Mouse (Mus musculus): ENCODE measurements around the gene Specc1l. TPM values are rescaled to one million over a fixed set of nuclear protein-coding genes. Genes with fewer than 3 reads are reported as not detected.

Gene Specc1l
- total RNA-seq (2014; rRNA removed) = 46.1 and 64.5 TPM in 2 replicates
- 16.2 and 21.4 TPM in 2 replicates for polyA plus RNA-seq (2015; fragmentation: Nextera tagmentation; extraction: Ambion mirVana)

- WGBS = 2% methylated on average over 69 of the region's 80 CpGs
- H3K9ac ChIP-seq = peak within 1 kb of the TSS; percentile 94
- peak within 1 kb of the TSS; percentile 65 for H3K4me2 ChIP-seq (ENCODE audit: low read depth)
- peak within 1 kb of the TSS; percentile 99 for H3K27ac ChIP-seq (ENCODE audit: low read depth, low read length)
- H3K4me1 ChIP-seq (ENCODE audit: insufficient read depth) = no peaks in the 10 kb centered on the region
- H3K36me3 ChIP-seq (ENCODE audit: insufficient read depth) = no peaks in the 10 kb centered on the region
- TF ChIP-seq CTCF (IDR thresholded peaks at IDR 0.05; ENCODE audit: low read depth) = peak; percentile 25
- DNase-seq = peak; percentile 99
- peak within 1 kb of the TSS; percentile 84 for H3K4me3 ChIP-seq (ENCODE audit: low read depth, low read length)
- ATAC-seq = peak; percentile 97
- no peaks in the 10 kb centered on the region for H3K27me3 ChIP-seq (ENCODE audit: insufficient read depth, low read length)
- H3K9me3 ChIP-seq (ENCODE audit: low read length) = no peaks in the 10 kb centered on the region
Observed at GRCm38 (mm10) chr10:75211807-75212645, at the start of gene Specc1l. Gene Specc1l, plus strand, starts transcription at chr10:75212073.

DNA sequence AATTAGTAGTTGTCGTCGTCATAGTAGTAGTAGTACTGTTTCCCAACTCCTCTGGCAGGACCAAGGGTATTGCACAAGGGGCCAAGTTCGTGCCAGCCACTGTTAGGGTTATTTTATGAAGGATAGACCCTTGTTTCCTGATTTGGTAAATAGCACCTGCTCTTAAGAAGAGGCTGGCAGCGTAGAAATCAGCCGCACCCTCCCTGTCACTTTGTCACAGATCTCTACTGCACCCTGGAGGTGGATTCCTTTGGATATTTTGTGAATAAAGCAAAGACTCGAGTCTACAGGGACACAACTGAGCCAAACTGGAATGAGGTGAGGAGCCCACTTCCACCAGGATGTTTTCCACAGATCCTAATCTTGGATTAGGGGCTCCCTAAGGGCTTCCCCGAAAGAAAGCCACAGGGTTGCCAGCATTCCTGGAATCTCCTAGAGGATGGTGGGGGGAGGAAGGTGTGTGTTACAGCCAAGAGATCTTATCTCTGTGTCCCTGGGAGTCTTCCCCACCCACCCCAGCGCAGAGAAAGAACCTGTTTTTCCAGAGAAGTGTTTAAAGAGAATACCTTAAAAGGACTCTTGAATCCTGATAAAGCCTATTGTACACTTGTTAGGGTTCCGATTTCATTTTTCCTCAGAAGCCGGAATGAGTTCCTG is 45.9 kb upstream of the Specc1l start:
- H3K4me3 ChIP-seq (ENCODE audit: low read depth, low read length) = no peak overlapping the region
- no peak overlapping the region for H3K9ac ChIP-seq
- H3K27ac ChIP-seq (ENCODE audit: low read depth, low read length) = no peak overlapping the region
- H3K27me3 ChIP-seq (ENCODE audit: insufficient read depth, low read length) = no peaks in the 10 kb centered on the region
- peaks cover 78% of the 10 kb centered on the region for H3K36me3 ChIP-seq (ENCODE audit: insufficient read depth)
- TF ChIP-seq CTCF (IDR thresholded peaks at IDR 0.05; ENCODE audit: low read depth) = peak; percentile 20; the same call in 1 of the 2 replicates
- ATAC-seq (no peak), DNase-seq (peak; percentile 25)
- no peak overlapping the region for H3K4me2 ChIP-seq (ENCODE audit: low read depth)
- no peaks in the 10 kb centered on the region for H3K4me1 ChIP-seq (ENCODE audit: insufficient read depth)
- whole genome bisulfite sequencing = 72% methylated on average over 10 of the region's 10 CpGs
- H3K9me3 ChIP-seq (ENCODE audit: low read length) = no peaks in the 10 kb centered on the region

- Histone ChIP-seq H3K4me2 (ENCODE audit: low read depth) (no peak overlapping the region), H3K27me3 (ENCODE audit: insufficient read depth, low read length) (no peaks in the 10 kb centered on the region), H3K36me3 (ENCODE audit: insufficient read depth) (peaks cover 83% of the 10 kb centered on the region), H3K27ac (ENCODE audit: low read depth, low read length) (no peak overlapping the region), H3K4me3 (ENCODE audit: low read depth, low read length) (no peak overlapping the region), H3K4me1 (ENCODE audit: insufficient read depth) (no peaks in the 10 kb centered on the region), H3K9me3 (ENCODE audit: low read length) (no peaks in the 10 kb centered on the region), H3K9ac (no peak overlapping the region)
- ATAC-seq = no peak
- DNase-seq = no peak
- WGBS = 92% methylated on average over 4 of the region's 4 CpGs
- no peak for TF ChIP-seq CTCF (IDR thresholded peaks at IDR 0.05; ENCODE audit: low read depth)
Observed at GRCm38 (mm10) chr10:75166601-75167000, 45.3 kb upstream of the Specc1l start.

DNA sequence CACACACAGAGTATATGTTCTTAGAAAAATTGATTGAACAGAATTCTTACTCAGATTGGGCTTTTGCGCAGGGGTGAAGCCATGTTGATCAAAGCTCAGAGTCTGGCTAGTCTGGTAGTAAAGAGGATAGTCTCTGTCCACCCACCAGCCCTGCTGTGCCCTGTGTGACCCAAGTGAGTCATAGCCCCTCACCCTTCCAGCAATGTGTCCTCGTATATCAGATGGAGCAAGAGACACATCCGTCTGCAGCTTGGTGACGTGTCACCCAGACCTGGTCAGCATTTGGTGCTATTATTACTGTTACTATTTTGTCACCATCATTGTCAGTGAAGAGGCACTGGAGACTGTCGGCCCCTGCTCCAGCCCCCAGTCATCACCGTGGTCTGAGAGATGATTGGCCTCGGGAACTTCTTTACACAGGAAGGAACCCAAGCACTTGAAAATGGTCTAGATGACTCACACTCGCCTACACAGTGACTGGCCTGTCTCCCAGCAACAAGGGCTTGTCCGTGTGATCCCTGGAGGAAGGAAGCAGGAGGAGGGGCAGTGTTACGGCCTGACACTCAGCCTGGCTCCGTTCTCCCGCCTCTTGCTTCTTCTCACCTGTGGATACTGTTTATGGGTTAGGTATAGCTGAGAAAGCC is 41.5 kb upstream of the Specc1l start:
- 82% methylated on average over 12 of the region's 12 CpGs for WGBS
- Histone ChIP-seq H3K9ac (no peak overlapping the region), H3K4me2 (ENCODE audit: low read depth) (no peak overlapping the region), H3K9me3 (ENCODE audit: low read length) (no peaks in the 10 kb centered on the region), H3K4me3 (ENCODE audit: low read depth, low read length) (no peak overlapping the region), H3K36me3 (ENCODE audit: insufficient read depth) (peaks cover 75% of the 10 kb centered on the region), H3K27ac (ENCODE audit: low read depth, low read length) (no peak overlapping the region), H3K4me1 (ENCODE audit: insufficient read depth) (no peaks in the 10 kb centered on the region), H3K27me3 (ENCODE audit: insufficient read depth, low read length) (no peaks in the 10 kb centered on the region)
- DNase-seq = no peak
- ATAC-seq = no peak
- TF ChIP-seq CTCF (IDR thresholded peaks at IDR 0.05; ENCODE audit: low read depth) = no peak

DNA sequence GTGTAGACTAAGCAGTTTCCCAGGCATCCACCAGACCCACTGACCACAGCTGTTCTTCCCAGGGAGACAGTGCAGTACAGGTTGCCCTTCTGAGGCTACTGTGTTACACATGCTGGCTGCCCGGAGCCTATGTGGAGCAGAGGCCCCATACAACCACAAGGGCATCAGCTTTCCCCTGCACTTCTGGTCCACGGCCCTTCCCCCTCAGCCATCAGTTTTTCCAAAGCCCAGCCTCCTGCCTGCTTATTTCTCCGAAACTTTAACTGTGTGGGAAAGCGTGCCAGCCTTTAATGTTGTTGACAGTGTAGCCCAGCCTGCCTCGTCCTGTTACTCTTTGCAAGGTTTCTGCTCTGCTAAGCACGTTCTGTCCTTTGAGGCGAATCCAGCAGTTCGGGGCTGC is 38.8 kb upstream of the Specc1l start:
- H3K9ac ChIP-seq = no peak overlapping the region
- peaks cover 83% of the 10 kb centered on the region for H3K36me3 ChIP-seq (ENCODE audit: insufficient read depth)
- TF ChIP-seq CTCF (IDR thresholded peaks at IDR 0.05; ENCODE audit: low read depth) = no peak
- H3K27me3 ChIP-seq (ENCODE audit: insufficient read depth, low read length) = no peaks in the 10 kb centered on the region
- WGBS = 77% methylated on average over 8 of the region's 8 CpGs
- H3K4me2 ChIP-seq (ENCODE audit: low read depth) = no peak overlapping the region
- ATAC-seq (no peak), DNase-seq (no peak)
- no peak overlapping the region for H3K27ac ChIP-seq (ENCODE audit: low read depth, low read length)
- H3K9me3 ChIP-seq (ENCODE audit: low read length) = no peaks in the 10 kb centered on the region
- no peak overlapping the region for H3K4me3 ChIP-seq (ENCODE audit: low read depth, low read length)
- no peaks in the 10 kb centered on the region for H3K4me1 ChIP-seq (ENCODE audit: insufficient read depth)

DNA sequence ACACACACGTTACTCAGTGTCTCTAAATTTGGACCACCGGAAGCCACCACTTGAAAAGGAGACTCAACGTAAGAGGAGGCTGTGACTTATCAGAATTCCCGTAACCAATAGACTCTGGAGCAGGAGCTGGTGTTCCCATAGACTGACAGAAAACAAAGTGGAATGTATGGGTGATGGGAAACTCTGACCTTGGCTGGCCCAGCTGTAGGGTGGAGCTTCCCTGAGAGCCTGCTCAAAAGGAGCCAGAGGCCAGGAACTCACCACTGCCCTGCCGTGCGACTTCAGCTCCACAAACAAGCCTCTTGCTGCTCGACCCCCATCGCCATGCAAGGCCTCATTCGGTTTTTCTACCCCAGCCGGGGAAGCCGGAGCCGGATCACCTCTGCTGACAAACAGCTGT is 38.2 kb upstream of the Specc1l start:
- Histone ChIP-seq H3K27me3 (ENCODE audit: insufficient read depth, low read length) (no peaks in the 10 kb centered on the region), H3K4me3 (ENCODE audit: low read depth, low read length) (no peak overlapping the region), H3K4me2 (ENCODE audit: low read depth) (0 out of 2 replicates have a peak overlapping the region, but pooled peaks have one; percentile 8), H3K9ac (no peak overlapping the region), H3K4me1 (ENCODE audit: insufficient read depth) (no peaks in the 10 kb centered on the region), H3K36me3 (ENCODE audit: insufficient read depth) (peaks cover 84% of the 10 kb centered on the region), H3K9me3 (ENCODE audit: low read length) (no peaks in the 10 kb centered on the region), H3K27ac (ENCODE audit: low read depth, low read length) (no peak overlapping the region)
- TF ChIP-seq CTCF (IDR thresholded peaks at IDR 0.05; ENCODE audit: low read depth) = no peak
- ATAC-seq (no peak), DNase-seq (no peak)
- WGBS = 81% methylated on average over 12 of the region's 12 CpGs
